10 mouse cellular contexts compared by ENCODE assay signal in genomic region chr11:43495532-43495931, GRCm38 (mm10). TPM values are rescaled to one million over a fixed set of nuclear protein-coding genes. Genes with fewer than 3 reads are reported as not detected.
A peak's percentile ranks its signal among the peaks of the same experiment; 100 is the strongest.
DNase-seq lines count a peak whose midpoint lies in the region; ATAC-seq and TF ChIP-seq lines count a peak whose summit lies in the region.
"Had no signal": no experiment of that assay in that cellular context is flagged by ENCODE, and none has a peak within 500 bp of the region (broad histone marks: within the 10 kb centered on the region; RNA-seq: fewer than 3 reads in every experiment).

No protein-coding gene starts in this region.

- DNase-seq in liver, postnatal 0 days = peak; percentile 48
- peak; percentile 82 for DNase-seq in adrenal gland, adult 8-10 months
- peak; percentile 25 to 53 for DNase-seq in frontal cortex, postnatal 25 days (ENCODE audit: low spot score in 2 of 2)
- peak; percentile 65 to 66 for DNase-seq in lung, postnatal 4 days
- DNase-seq in embryo, embryonic 9.5 days (ENCODE audit: extremely low spot score) = no peak

- TF ChIP-seq CTCF in liver, postnatal 0 days (IDR thresholded peaks at IDR 0.05; ENCODE audit: low read depth) = no peak

- no peak overlapping the region for H3K4me3 ChIP-seq in liver, postnatal 0 days (ENCODE audit: low read depth, low read length)
- no peak overlapping the region for H3K4me3 ChIP-seq in liver, embryonic 12.5 days
- H3K4me3 ChIP-seq in hindbrain, embryonic 13.5 days = no peak overlapping the region
- H3K4me3 ChIP-seq: heart, embryonic 13.5 days; liver, embryonic 15.5 days had no signal

- TF ChIP-seq EP300 in liver, postnatal 0 days (IDR thresholded peaks at IDR 0.05; ENCODE audit: low read depth) = no peak

- H3K27me3 ChIP-seq in liver, postnatal 0 days (ENCODE audit: insufficient read depth, low read length) = no peaks in the 10 kb centered on the region
- H3K27me3 ChIP-seq in liver, embryonic 12.5 days (replicated peaks) = no peaks in the 10 kb centered on the region
- H3K27me3 ChIP-seq in hindbrain, embryonic 13.5 days = no peaks in the 10 kb centered on the region
- H3K27me3 ChIP-seq: heart, embryonic 13.5 days; liver, embryonic 15.5 days had no signal

- H3K4me1 ChIP-seq in liver, postnatal 0 days (ENCODE audit: insufficient read depth) = no peaks in the 10 kb centered on the region
- H3K4me1 ChIP-seq in liver, embryonic 12.5 days = no peaks in the 10 kb centered on the region
- peaks cover 13% of the 10 kb centered on the region; the same call in 1 of the 2 replicates for H3K4me1 ChIP-seq in hindbrain, embryonic 13.5 days (replicated peaks)
- H3K4me1 ChIP-seq: liver, embryonic 15.5 days had no signal

- no peak overlapping the region for H3K4me2 ChIP-seq in liver, postnatal 0 days (ENCODE audit: low read depth, low read length)
- no peak overlapping the region for H3K4me2 ChIP-seq in liver, embryonic 12.5 days
- H3K4me2 ChIP-seq in hindbrain, embryonic 13.5 days = no peak overlapping the region
- H3K4me2 ChIP-seq: heart, embryonic 13.5 days; liver, embryonic 15.5 days had no signal

- ATAC-seq in liver, postnatal 0 days = no peak
- no peak for ATAC-seq in liver, embryonic 12.5 days
- ATAC-seq in hindbrain, embryonic 13.5 days (ENCODE audit: low FRiP score) = no peak
- ATAC-seq in megakaryocyte, adult 5-6 weeks (ENCODE audit: poor library complexity, severe bottlenecking) = no peak

- WGBS in liver, postnatal 0 days (ENCODE audit: insufficient replicate concordance) = 46% methylated on average over 3 of the region's 3 CpGs
- 51% methylated on average over 3 of the region's 3 CpGs for WGBS in liver, embryonic 12.5 days (ENCODE audit: insufficient replicate concordance)
- WGBS in hindbrain, embryonic 13.5 days = 61% methylated on average over 3 of the region's 3 CpGs

- H3K9ac ChIP-seq in liver, postnatal 0 days (replicated peaks) = no peak overlapping the region
- H3K9ac ChIP-seq in liver, embryonic 12.5 days = no peak overlapping the region
- H3K9ac ChIP-seq in hindbrain, embryonic 13.5 days = no peak overlapping the region
- H3K9ac ChIP-seq: heart, embryonic 13.5 days; liver, embryonic 15.5 days had no signal

- no peaks in the 10 kb centered on the region for H3K36me3 ChIP-seq in liver, postnatal 0 days (replicated peaks; ENCODE audit: insufficient read depth, low read length)
- H3K36me3 ChIP-seq in liver, embryonic 12.5 days = no peaks in the 10 kb centered on the region
- no peaks in the 10 kb centered on the region for H3K36me3 ChIP-seq in hindbrain, embryonic 13.5 days
- H3K36me3 ChIP-seq: heart, embryonic 13.5 days; liver, embryonic 15.5 days had no signal

- no peak overlapping the region for H3K27ac ChIP-seq in liver, postnatal 0 days (ENCODE audit: low read depth)
- no peak overlapping the region for H3K27ac ChIP-seq in liver, embryonic 12.5 days
- no peak overlapping the region for H3K27ac ChIP-seq in hindbrain, embryonic 13.5 days
- H3K27ac ChIP-seq: heart, embryonic 13.5 days; liver, embryonic 15.5 days had no signal

- H3K9me3 ChIP-seq in liver, postnatal 0 days (ENCODE audit: low read length) = no peaks in the 10 kb centered on the region
- no peaks in the 10 kb centered on the region for H3K9me3 ChIP-seq in liver, embryonic 12.5 days (replicated peaks)
- no peaks in the 10 kb centered on the region for H3K9me3 ChIP-seq in hindbrain, embryonic 13.5 days
- H3K9me3 ChIP-seq: liver, embryonic 15.5 days had no signal

RNA-seq across cellular contexts. Expression of gene C1qtnf2, which starts 21.5 kb away (rescaled TPM):
- 2.5 and 2.7 TPM in 2 replicates for polyA plus RNA-seq in liver, postnatal 0 days (2015; fragmentation: Nextera tagmentation; extraction: Ambion mirVana)
- 0.29 and 0.42 TPM in 2 replicates for polyA plus RNA-seq in liver, embryonic 12.5 days (2016; fragmentation: Nextera tagmentation; extraction: Ambion mirVana)
- 10 to 100 TPM in 2 of 4 experiments, 1 to 10 TPM in 2; 9.5 to 14.6 (median 10.4) TPM for total RNA-seq in adrenal gland, adult 8-10 months (2022)
- polyA plus RNA-seq in hindbrain, embryonic 13.5 days (2015; fragmentation: Nextera tagmentation; extraction: Ambion mirVana) = 8.0 and 8.3 TPM in 2 replicates
- total RNA-seq in megakaryocyte, adult 5-6 weeks (2015) = not detected in 2 replicates
- total RNA-seq in megakaryocyte, adult 5-6 weeks (2017) = not detected in 2 replicates

RNA-seq across cellular contexts. Expression of gene Ccnjl, which starts 33.1 kb away (rescaled TPM):
- 1.5 and 2.1 TPM in 2 replicates for polyA plus RNA-seq in liver, postnatal 0 days (2015; fragmentation: Nextera tagmentation; extraction: Ambion mirVana)
- 5.4 and 5.6 TPM in 2 replicates for polyA plus RNA-seq in liver, embryonic 12.5 days (2016; fragmentation: Nextera tagmentation; extraction: Ambion mirVana)
- 1 to 10 TPM; 1.8 to 4.8 (median 2.5) TPM for total RNA-seq in adrenal gland, adult 8-10 months (2022)
- 18.5 and 20.8 TPM in 2 replicates for polyA plus RNA-seq in hindbrain, embryonic 13.5 days (2015; fragmentation: Nextera tagmentation; extraction: Ambion mirVana)
- not detected in 2 replicates for total RNA-seq in megakaryocyte, adult 5-6 weeks (2015)
- total RNA-seq in megakaryocyte, adult 5-6 weeks (2017) = not detected in 2 replicates
